Mouse (Mus musculus): Measurements from ENCODE around the gene Wdr54.
A peak's percentile ranks its signal among the peaks of the same experiment; 100 is the strongest.

Wdr54 gene

GRCm38 (mm10) chr6:83103130-83103650 is 53.0 kb downstream of the Wdr54 start:
- DNase-seq (ENCODE audit: low spot score): no peak

GRCm38 (mm10) chr6:83101688-83102556 is 54.3 kb downstream of the Wdr54 start:
- DNase-seq (ENCODE audit: low spot score): no peak

- peak; percentile 82 for DNase-seq (ENCODE audit: low spot score)
Measured at GRCm38 (mm10) chr6:83101316-83101687, 54.9 kb downstream of the Wdr54 start, which contains the start of the genes Ccdc142 and Gm42688. Ccdc142 (plus strand) TSS chr6:83101601. Gm42688 (plus strand) TSS chr6:83101617.
